Mouse (Mus musculus): ENCODE measurements around the gene 9930022D16Rik. TPM values are rescaled to one million over a fixed set of nuclear protein-coding genes. Genes with fewer than 3 reads are reported as not detected.

Gene 9930022D16Rik
- total and polyA plus RNA-seq, 2 experiments from 2014 or later = not detected

- TF ChIP-seq CTCF (IDR thresholded peaks at IDR 0.05; ENCODE audit: low read depth) = no peak
- H3K4me2 ChIP-seq (ENCODE audit: low read depth) = no peak overlapping the region
- H3K4me1 ChIP-seq (ENCODE audit: insufficient read depth) = peaks cover 5% of the 10 kb centered on the region; the same call in 1 of the 2 replicates
- peak overlapping the region; percentile 40 for H3K27ac ChIP-seq (ENCODE audit: low read depth, low read length)
- H3K9me3 ChIP-seq (ENCODE audit: low read length) = no peaks in the 10 kb centered on the region
- ATAC-seq = no peak
- no peak for DNase-seq
- no peaks in the 10 kb centered on the region for H3K36me3 ChIP-seq (ENCODE audit: insufficient read depth)
- no peak overlapping the region for H3K9ac ChIP-seq
- 34% methylated on average over 7 of the region's 7 CpGs for WGBS
- no peak overlapping the region for H3K4me3 ChIP-seq (ENCODE audit: low read depth, low read length)
- no peaks in the 10 kb centered on the region for H3K27me3 ChIP-seq (ENCODE audit: insufficient read depth, low read length)
Measured at GRCm38 (mm10) chr11:109376484-109377143, 37.1 kb upstream of the 9930022D16Rik start.

DNA sequence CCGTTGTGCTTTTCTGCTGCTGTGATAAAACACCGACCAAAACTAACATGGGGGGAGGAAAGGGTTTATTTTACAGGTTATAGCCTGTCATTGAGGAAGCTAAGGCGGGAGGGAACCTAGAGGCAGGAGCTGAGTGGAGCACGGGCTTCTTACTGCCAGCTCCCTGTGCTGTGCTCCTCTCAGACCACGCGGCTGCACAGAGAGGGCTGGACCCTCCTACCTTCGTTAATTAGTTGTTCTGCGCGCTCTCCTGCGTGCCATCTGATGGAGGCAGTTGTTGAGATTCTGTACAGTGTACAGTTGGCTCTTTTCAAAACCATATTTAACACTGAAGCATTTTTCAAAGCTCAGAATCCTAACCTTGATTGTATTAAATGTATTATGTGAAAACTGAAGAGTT is 36.2 kb upstream of the 9930022D16Rik start:
- no peaks in the 10 kb centered on the region for H3K9me3 ChIP-seq (ENCODE audit: low read length)
- ATAC-seq (no peak; the same call in 1 of the 2 replicates), DNase-seq (no peak)
- H3K27me3 ChIP-seq (ENCODE audit: insufficient read depth, low read length) = no peaks in the 10 kb centered on the region
- H3K4me3 ChIP-seq (ENCODE audit: low read depth, low read length) = no peak overlapping the region
- no peaks in the 10 kb centered on the region for H3K36me3 ChIP-seq (ENCODE audit: insufficient read depth)
- no peak for TF ChIP-seq CTCF (IDR thresholded peaks at IDR 0.05; ENCODE audit: low read depth)
- no peak overlapping the region for H3K4me2 ChIP-seq (ENCODE audit: low read depth)
- H3K4me1 ChIP-seq (ENCODE audit: insufficient read depth) = peaks cover 5% of the 10 kb centered on the region; the same call in 1 of the 2 replicates
- no peak overlapping the region for H3K9ac ChIP-seq
- no peak overlapping the region for H3K27ac ChIP-seq (ENCODE audit: low read depth, low read length)
- 30% methylated on average over 10 of the region's 10 CpGs for WGBS

DNA sequence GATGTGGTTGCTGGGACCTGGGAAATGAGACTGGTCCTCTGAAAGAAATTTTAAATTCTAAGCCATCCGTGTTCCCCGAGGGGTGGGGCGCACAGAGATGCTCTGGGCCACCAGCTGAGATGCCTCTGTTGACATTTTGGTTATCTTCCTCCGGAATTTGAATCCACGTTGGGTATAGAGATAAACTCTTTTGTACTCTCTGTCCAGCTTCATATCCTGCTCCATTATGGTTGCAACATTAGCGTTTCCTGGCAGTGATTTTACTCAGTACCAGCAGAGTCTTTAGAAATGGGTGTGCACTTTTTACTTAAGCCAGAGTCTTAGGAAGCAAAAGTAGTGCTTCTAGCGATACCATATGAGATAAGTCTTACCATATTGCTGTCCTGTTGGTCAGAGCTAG is 35.7 kb upstream of the 9930022D16Rik start:
- TF ChIP-seq CTCF (IDR thresholded peaks at IDR 0.05; ENCODE audit: low read depth) = no peak
- no peaks in the 10 kb centered on the region for H3K9me3 ChIP-seq (ENCODE audit: low read length)
- no peak overlapping the region for H3K9ac ChIP-seq
- 61% methylated on average over 7 of the region's 7 CpGs for WGBS
- ATAC-seq = no peak
- no peak overlapping the region for H3K4me2 ChIP-seq (ENCODE audit: low read depth)
- H3K4me1 ChIP-seq (ENCODE audit: insufficient read depth) = peaks cover 5% of the 10 kb centered on the region; the same call in 1 of the 2 replicates
- H3K4me3 ChIP-seq (ENCODE audit: low read depth, low read length) = no peak overlapping the region
- no peak for DNase-seq
- H3K27ac ChIP-seq (ENCODE audit: low read depth, low read length) = no peak overlapping the region
- H3K27me3 ChIP-seq (ENCODE audit: insufficient read depth, low read length) = no peaks in the 10 kb centered on the region
- H3K36me3 ChIP-seq (ENCODE audit: insufficient read depth) = no peaks in the 10 kb centered on the region

- Histone ChIP-seq H3K4me1 (ENCODE audit: insufficient read depth) (peaks cover 5% of the 10 kb centered on the region; the same call in 1 of the 2 replicates), H3K27me3 (ENCODE audit: insufficient read depth, low read length) (no peaks in the 10 kb centered on the region), H3K9me3 (ENCODE audit: low read length) (no peaks in the 10 kb centered on the region), H3K36me3 (ENCODE audit: insufficient read depth) (no peaks in the 10 kb centered on the region), H3K27ac (ENCODE audit: low read depth, low read length) (no peak overlapping the region), H3K9ac (no peak overlapping the region), H3K4me2 (ENCODE audit: low read depth) (no peak overlapping the region), H3K4me3 (ENCODE audit: low read depth, low read length) (no peak overlapping the region)
- no peak for ATAC-seq
- no peak for DNase-seq
- no peak for TF ChIP-seq CTCF (IDR thresholded peaks at IDR 0.05; ENCODE audit: low read depth)
- 63% methylated on average over 5 of the region's 5 CpGs for WGBS
Measured at GRCm38 (mm10) chr11:109380662-109381061, 33.1 kb upstream of the 9930022D16Rik start.

GRCm38 (mm10) chr11:109385296-109385695 is 28.4 kb upstream of the 9930022D16Rik start:
- ATAC-seq (no peak), DNase-seq (no peak)
- no peaks in the 10 kb centered on the region for H3K9me3 ChIP-seq (ENCODE audit: low read length)
- H3K27me3 ChIP-seq (ENCODE audit: insufficient read depth, low read length) = no peaks in the 10 kb centered on the region
- no peak overlapping the region for H3K9ac ChIP-seq
- no peak overlapping the region for H3K4me3 ChIP-seq (ENCODE audit: low read depth, low read length)
- H3K4me1 ChIP-seq (ENCODE audit: insufficient read depth) = no peaks in the 10 kb centered on the region
- H3K36me3 ChIP-seq (ENCODE audit: insufficient read depth) = no peaks in the 10 kb centered on the region
- no peak overlapping the region for H3K27ac ChIP-seq (ENCODE audit: low read depth, low read length)
- WGBS = 91% methylated on average over 8 of the region's 8 CpGs
- H3K4me2 ChIP-seq (ENCODE audit: low read depth) = no peak overlapping the region
- TF ChIP-seq CTCF (IDR thresholded peaks at IDR 0.05; ENCODE audit: low read depth) = no peak

DNA sequence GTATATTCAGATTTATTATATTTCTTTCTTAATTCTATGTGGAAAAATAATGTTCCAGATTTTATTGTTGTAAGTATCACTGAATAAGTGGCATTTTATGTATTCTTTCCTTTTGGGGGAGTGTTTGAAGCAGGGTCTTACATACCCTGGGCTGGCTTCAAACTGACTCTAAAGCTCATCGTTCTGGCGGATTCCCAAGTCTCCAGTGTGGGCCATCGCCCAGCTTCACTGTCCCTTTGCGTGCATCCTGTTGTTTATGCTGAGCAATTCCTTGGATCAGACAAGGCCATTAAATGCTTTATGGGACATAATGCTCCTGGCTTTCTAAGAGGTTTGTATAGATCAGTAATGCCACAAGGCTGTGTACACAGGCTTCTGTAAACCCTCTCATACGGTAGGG is 24.7 kb upstream of the 9930022D16Rik start:
- no peak for ATAC-seq
- Histone ChIP-seq H3K27ac (ENCODE audit: low read depth, low read length) (no peak overlapping the region), H3K4me3 (ENCODE audit: low read depth, low read length) (no peak overlapping the region), H3K36me3 (ENCODE audit: insufficient read depth) (0 out of 2 replicates have a peak, but pooled peaks cover 3% of the 10 kb centered on the region), H3K27me3 (ENCODE audit: insufficient read depth, low read length) (no peaks in the 10 kb centered on the region), H3K4me2 (ENCODE audit: low read depth) (no peak overlapping the region), H3K9me3 (ENCODE audit: low read length) (no peaks in the 10 kb centered on the region), H3K4me1 (ENCODE audit: insufficient read depth) (no peaks in the 10 kb centered on the region), H3K9ac (no peak overlapping the region)
- TF ChIP-seq CTCF (IDR thresholded peaks at IDR 0.05; ENCODE audit: low read depth) = no peak
- no peak for DNase-seq
- 84% methylated on average over 5 of the region's 5 CpGs for WGBS

DNA sequence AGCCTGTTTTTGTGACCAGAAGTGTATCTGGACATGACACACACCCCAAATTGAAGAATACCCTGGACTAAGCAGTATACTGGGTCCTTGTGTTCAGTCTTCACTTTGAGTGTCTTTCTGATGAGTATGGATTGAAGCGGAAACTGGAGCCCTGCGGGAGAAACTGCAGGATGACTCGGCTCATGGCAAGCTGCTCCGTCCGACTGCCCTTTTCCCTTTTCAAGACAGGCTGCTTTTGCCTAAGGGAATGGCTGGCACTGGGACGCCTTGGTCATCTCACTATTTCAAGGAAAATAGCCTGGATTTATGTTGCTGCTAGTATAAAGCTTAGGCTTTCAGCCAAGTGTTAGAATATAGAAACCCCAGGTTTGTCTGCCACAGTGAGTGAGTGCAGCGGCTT is 22.5 kb upstream of the 9930022D16Rik start:
- no peak overlapping the region for H3K4me2 ChIP-seq (ENCODE audit: low read depth)
- no peaks in the 10 kb centered on the region for H3K4me1 ChIP-seq (ENCODE audit: insufficient read depth)
- no peak for ATAC-seq
- no peaks in the 10 kb centered on the region for H3K27me3 ChIP-seq (ENCODE audit: insufficient read depth, low read length)
- no peak for TF ChIP-seq CTCF (IDR thresholded peaks at IDR 0.05; ENCODE audit: low read depth)
- H3K36me3 ChIP-seq (ENCODE audit: insufficient read depth) = peaks cover 13% of the 10 kb centered on the region; the same call in 1 of the 2 replicates
- DNase-seq = no peak
- WGBS = 79% methylated on average over 7 of the region's 7 CpGs
- no peak overlapping the region for H3K27ac ChIP-seq (ENCODE audit: low read depth, low read length)
- no peaks in the 10 kb centered on the region for H3K9me3 ChIP-seq (ENCODE audit: low read length)
- H3K4me3 ChIP-seq (ENCODE audit: low read depth, low read length) = no peak overlapping the region
- no peak overlapping the region for H3K9ac ChIP-seq

Measured in forebrain, postnatal 0 days (tissue).